Mouse (Mus musculus): Measurements from ENCODE around the gene Gm5934.
"Not testable (repeated sequence)": the region's sequence is repeated elsewhere in the genome, so short reads cannot be mapped to it uniquely, and the experiment has no call there.

Gene Gm5934

DNA sequence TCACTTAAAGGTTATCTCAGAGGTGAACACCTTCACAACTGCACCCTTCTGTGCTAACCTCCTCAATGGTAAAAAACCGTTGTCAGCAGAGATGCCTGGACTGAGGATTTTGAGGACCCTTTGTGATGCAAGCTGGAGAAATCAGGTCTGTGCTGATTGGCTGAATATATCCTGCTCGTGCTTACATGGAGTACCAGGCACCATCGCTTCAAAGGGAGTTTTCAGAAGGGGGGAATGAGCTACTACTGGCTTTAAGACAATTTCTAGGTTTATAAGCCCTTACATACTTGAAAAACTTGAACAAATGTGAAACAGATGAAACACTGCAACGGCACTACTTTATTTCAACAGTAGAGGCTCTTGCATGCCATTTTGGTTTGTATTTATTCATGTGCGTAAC lies at the start of gene Gm5934:
Gm5934 (minus strand) TSS at position 101 of the 400 bp plus-strand sequence.
- DNase-seq (ENCODE audit: low read depth, low spot score) = not testable (repeated sequence)
